Mouse (Mus musculus): ENCODE measurements around the gene 1700017N19Rik.
A peak's percentile ranks its signal among the peaks of the same experiment; 100 is the strongest.
"Not testable (repeated sequence)": the region's sequence is repeated elsewhere in the genome, so short reads cannot be mapped to it uniquely, and the experiment has no call there.

The 1700017N19Rik gene

DNA sequence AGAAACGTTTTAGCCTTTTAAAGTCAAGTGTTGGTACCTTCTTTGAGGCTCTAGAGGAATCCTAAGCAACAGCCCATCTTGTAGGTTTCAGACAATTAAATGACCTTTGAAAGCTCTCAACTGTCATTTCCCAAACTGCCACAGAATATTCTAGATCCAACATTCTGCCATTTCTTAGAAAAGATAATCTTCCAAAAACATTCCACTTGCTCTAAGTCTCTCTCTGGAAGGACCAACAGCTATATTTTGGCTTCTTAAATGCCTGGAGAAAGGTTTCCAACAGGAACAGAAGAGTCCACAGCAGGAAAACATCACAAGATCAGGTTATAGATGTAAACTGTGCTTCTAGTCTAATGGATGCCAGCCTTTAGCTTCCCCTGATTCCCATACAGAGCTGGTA is at the start of gene 1700017N19Rik, which contains the start of gene 4930430F08Rik:
1700017N19Rik (plus strand) TSS at position 162 of the 400 bp plus-strand sequence.
4930430F08Rik (minus strand) TSS at position 101 of the 400 bp plus-strand sequence.
- DNase-seq (ENCODE audit: low read depth, low spot score), result no peak

DNA sequence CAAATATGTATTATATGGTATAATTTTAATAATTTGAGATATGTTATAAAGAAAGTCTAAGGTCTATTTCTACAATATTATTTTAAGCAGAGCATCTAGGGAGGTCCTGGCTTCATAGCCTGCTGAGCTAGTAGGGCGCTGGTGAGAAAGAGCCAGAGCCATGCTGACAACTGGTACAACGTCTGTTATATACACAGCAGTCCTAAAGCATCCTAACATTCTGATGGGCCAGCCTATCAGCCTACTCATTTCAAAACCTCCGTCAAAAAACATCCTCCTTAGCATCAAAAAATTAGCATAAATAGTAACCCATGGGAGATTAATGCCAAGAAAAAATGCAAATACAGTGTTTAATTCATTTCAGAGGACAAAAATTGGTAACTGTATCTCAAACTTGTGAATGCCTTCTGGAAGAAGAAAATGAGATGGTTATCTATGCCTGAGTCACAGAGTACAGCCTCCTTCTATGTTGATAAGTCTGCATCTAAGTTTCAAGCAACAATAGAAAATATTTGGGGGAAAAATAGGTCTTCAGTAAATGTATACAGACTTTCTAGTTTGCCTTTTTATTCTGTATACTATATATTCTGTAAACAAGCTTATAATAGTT is 33.6 kb upstream of the 1700017N19Rik start:
- no peak for DNase-seq (ENCODE audit: low read depth, low spot score)

DNA sequence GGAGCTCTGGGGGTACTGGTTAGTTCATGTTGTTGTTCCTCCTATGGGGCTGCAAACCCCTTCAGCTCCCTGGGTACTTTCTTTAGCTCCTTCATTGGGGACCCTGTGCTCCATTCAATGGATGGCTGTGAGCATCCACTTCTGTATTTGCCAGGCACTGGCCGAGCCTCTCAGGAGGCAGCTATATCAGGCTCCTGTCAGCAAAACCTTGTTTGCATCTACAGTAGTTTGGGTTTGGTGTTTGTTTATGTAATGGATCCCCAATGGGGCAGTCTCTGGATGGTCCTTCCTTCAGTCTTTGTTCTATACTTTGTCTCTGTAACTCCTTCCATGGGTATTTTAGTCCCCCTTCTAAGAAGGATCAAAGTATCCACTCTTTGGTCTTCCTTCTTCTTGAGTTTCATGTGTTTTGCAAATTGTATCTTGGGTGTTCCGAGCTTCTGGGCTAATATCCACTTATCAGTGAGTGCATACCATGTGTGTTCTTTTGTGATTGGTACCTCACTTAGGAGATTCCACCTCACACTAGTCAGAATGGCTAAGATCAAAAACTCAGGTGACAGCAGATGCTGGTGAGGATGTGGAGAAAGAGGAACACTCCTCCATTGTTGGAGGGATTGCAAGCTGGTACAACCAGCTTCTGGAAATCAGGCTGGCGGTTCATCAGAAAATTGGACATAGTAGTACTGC is 29.9 kb upstream of the 1700017N19Rik start:
- not testable (repeated sequence) for DNase-seq (ENCODE audit: low read depth, low spot score)

DNA sequence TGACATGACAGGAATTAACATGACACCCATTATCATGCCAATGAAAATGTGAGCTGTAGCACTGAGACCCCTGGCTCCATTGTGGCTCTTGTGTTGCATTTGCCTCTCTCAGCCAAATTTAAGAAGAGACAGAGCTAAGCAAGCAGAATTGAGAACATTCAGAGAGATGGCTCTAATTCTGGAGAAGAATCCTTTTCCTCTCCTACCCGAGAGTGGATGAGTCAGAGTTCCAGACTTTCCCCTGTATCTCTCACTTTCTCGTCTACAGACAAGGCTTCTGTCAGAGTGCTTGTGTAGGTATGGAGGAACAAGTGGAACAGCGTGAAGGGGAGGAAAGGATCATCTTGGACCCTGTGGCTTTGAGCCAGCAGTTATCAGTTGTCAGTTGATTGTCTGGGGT is 26.2 kb upstream of the 1700017N19Rik start:
- no peak for DNase-seq (ENCODE audit: low read depth, low spot score)

DNA sequence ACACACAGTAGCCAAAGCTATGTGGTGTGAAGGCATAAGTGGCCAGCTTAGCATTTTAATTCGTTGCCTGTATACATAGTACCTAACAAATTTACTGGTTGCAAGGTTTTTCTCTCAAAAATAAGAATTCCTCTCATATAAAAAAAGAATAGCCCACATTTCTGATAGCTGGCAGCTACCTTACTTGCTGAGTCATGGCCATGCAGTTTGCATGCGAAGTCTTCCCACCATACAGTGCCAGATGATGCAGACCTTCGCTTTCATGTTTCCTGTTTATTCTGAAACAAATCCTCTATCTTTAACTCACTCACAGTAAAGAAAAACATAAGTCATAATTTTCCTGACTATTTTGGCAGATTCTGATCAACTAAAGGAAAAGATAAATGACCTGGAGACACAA is 18.6 kb upstream of the 1700017N19Rik start:
- no peak for DNase-seq (ENCODE audit: low read depth, low spot score)

DNA sequence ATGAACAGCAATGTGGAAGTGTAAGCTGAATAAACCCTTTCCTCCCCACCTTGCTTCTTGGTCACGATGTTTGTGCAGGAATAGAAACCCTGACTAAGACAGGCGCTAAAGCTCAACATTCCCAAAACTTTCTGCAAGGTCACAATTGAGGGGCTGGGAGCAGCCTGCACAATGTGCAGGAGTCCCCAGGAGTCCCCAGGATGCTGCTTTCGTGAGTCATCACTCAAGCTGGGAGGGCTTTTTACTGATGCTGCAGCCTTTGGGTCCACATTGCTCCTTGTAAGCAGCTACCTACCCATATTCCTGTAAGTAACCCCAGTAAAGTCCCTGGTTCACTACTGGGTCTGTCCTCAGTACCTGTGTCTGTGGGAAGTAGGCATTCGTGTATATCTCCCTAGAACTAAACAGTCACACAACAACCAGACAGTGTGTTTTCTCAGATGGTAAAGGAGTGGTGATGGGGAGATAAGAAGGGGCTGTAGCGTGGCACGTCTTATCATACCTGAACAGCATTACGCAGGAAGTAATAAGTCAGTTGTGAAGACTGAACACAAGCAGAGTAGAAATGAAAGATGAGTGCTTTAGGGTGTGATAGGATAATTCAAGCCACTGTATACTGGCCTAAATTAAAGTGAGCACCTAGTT is 15.7 kb upstream of the 1700017N19Rik start:
- no peak for DNase-seq (ENCODE audit: low read depth, low spot score)

DNA sequence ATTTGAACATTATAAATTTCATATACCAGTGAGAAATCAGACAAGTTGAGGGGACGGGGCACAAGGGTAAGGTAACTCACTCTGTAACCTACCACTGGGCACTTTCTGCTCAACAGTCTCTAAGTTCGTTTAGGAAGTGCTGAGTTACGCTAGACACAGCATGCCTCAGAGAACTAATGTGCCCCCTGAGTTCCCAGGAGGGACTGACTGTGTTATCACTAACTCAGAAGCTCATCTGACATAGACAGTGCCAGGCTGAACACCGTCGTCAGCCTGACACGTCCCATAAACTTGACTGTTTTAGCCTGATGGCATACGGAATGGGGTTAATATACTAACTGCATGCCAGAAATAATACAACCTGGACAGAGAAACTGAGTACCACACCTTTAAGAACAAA is 15.0 kb upstream of the 1700017N19Rik start:
- no peak for DNase-seq (ENCODE audit: low read depth, low spot score)

DNA sequence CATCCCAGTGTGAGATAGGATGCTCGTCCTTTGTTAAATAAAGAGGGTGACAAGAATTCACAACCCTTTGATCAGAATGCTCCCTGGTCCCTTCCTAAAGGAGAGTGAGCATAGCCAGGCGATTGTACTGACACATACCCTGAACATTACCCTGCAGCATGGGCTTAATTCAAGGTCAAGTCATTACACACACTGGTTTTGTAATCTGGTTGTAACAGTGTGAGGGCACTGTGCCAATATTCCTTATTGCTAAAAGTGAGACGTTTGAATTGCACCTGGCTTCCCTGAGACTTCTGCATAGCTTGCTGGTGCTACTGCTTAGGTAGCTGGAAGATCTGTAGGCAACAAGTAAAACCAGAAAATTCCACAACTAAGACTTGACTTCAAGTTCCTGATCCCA is 6.1 kb upstream of the 1700017N19Rik start:
- DNase-seq (ENCODE audit: low read depth, low spot score), result no peak

DNA sequence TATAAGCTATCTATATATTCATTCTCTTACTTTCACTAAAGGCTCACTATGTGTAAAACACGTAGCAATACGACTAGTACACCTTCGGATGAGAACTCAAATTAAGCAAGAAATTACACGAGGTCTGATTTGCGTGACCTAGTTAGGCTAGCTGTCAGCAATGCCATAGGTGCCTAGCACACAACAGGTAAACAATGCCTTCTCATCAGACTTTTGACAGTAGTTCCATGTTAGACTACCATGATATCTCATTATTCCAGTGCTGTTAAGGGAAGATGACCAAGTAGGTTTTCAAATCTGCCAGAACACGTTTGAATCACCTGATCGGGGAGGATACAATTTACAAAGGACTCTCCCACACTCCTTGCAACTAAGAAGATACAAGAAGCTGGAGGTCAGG is 1.8 kb upstream of the 1700017N19Rik start:
- DNase-seq (ENCODE audit: low read depth, low spot score), result no peak

DNA sequence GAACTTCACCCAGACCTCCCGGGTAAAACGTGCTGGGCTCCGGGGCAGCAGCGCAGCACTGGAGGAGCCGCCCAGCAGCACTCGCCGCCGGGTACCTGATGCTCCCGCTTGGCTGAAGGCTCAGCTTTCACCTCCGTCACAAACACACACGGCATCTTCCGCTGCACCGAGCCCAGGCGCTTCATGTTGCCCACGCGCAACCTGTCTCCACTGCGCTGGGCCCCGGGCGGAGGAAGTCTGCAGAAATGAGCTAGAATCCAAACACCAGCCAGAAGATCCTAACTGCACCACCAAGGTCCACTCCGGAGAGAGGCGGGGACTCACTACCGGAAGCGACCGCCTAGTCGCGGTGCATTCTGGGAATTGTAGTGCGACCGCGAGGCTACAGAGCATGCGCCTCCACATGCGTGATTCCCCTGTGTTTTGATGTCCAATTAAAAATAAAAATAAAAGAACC is 1.3 kb upstream of the 1700017N19Rik start:
- peak; percentile 75 for DNase-seq (ENCODE audit: low read depth, low spot score)

DNA sequence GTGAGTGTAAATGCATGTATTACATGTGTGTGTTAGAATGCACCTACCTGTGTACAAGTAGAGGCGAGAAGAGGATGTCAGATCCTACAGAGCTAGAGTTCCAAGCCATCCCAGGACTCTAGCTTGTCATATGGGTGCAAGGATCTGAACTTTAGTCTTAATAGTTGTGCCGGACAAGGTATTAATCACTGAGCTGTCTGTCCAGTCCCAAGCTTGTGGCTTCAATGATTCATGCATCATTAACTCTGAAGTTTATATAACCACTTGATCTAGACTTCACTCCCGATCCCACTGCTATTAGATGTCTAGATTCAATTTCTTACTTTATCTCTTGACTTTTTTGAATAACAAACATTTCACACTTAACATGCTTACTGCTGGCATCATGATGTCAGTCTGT is 8.1 kb downstream of the 1700017N19Rik start:
- no peak for DNase-seq (ENCODE audit: low read depth, low spot score)

DNA sequence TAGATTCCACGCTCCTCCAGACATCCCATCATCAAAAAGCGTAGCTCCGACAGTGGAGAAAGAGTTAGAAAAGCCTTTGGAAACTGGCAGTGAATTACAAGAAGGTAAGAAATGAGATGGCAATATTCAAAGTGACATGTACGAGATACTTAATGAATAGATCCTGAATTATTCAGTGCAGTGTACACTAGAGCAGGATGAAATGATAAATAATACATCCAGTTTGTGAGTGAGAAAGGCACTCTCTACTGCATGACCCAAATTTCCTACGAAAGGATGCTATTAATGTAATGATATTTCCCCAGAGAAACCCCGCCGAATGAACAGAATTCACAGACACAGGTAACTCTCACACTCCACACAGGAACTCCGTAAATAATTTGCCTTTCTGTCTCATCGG is 13.2 kb downstream of the 1700017N19Rik start:
- no peak for DNase-seq (ENCODE audit: low read depth, low spot score)

DNA sequence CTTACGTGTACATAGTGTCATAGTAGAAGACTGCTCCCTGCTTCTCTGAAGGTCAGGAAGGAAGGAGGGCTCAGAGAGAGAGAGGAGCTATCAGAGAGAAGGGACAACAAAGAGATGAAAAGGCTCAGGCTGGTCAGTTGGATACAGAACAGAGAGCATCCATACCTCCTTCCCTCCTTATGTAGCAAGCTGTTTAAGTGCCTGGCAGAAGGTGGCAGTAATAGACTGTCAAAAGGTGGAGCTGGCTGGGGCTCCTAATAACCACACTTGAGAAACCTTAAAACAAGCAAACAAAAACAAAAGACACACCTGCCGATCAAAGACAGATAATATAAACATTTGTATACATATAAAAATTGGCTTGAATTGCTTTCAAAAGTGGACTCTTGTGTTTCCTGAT is 14.0 kb downstream of the 1700017N19Rik start:
- DNase-seq (ENCODE audit: low read depth, low spot score), result no peak

DNA sequence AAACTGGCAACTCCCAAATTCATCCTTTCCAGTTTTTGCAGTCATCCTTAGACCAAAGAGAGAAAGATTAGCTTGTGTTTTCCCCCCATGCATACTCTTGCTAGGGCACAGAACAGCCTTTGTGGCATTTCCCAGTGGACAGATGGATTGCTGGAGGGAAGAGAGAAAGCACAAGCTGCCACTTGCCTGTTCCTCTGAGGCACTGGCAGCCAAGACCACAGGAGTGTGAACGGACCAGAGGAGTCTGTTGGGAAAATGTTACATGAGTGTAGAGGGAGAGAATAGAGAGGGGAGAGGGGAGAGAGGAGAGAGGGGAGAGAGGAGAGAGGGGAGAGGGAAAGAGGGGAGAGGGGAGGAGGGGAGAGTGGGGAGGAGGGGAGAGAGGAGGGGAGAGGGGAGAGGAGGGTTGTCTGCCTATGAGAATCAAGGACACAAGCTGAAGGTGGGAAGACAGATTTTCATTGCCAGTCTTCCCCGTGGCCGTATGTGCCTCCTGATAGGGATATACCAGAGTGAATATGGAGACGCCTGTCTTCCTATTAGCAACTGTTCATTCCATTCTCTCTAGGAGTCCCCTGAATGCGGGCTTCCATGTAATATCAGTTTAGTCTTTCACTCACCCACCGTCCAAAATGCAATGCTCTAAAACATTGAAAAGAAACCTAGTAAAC is 27.1 kb downstream of the 1700017N19Rik start:
- no peak for DNase-seq (ENCODE audit: low read depth, low spot score)

DNA sequence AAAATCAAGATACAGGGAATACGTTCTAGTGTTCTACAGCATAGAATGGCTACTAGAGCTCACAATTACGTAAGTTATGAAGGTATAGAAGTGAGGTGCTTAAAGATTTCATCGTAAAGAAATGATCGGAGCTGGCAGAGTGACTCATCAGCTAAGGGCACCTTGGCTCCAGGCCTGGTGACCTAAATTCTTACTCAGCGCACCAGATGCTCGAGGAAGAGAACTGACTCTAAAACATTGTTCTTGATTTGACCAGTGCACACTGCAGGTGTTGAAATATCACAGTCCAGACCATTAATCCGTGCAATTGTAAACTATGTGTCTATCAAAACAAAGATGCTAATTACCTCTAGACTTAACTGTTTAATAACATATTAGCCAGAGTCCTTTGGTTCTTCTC is 29.2 kb downstream of the 1700017N19Rik start:
- DNase-seq (ENCODE audit: low read depth, low spot score), result no peak

DNA sequence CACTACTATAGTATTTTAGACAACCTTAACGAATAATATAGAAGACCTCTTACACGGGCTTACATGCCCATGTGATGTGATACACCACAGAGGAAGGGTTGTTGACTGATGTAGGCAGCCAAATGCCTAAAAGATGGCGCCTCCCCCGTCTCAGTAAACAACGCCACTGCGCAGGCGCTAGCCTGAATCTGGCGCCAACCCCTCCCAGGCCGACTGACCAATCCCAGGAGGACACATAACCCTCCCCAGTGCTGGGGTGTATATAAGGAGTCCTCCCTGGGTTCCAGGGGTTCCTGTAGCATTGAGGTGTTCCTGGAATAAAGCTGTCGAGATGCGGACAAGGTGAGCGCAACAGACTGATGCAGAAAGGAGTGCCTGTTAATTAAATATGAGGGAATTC is 29.8 kb downstream of the 1700017N19Rik start:
- DNase-seq (ENCODE audit: low read depth, low spot score), result no peak

DNA sequence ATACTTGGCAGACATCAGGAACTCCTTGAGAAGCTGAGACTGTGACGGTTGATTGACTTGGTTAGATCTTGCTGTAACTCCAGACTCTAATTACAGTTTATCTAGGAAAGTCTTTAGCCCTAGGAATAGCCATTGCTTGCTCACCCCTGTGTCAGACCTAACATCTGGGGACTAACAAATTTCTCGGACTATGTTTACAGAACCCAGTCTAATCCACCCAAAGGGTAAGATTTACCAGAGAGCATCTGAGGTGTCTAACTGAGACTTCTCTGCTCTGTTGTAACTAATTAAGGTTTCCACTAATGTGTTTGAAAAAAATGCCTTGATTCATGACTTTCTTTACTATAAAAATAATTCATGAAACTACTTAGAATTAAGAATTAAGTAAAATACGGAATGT is 32.2 kb downstream of the 1700017N19Rik start:
- DNase-seq (ENCODE audit: low read depth, low spot score), result no peak

DNA sequence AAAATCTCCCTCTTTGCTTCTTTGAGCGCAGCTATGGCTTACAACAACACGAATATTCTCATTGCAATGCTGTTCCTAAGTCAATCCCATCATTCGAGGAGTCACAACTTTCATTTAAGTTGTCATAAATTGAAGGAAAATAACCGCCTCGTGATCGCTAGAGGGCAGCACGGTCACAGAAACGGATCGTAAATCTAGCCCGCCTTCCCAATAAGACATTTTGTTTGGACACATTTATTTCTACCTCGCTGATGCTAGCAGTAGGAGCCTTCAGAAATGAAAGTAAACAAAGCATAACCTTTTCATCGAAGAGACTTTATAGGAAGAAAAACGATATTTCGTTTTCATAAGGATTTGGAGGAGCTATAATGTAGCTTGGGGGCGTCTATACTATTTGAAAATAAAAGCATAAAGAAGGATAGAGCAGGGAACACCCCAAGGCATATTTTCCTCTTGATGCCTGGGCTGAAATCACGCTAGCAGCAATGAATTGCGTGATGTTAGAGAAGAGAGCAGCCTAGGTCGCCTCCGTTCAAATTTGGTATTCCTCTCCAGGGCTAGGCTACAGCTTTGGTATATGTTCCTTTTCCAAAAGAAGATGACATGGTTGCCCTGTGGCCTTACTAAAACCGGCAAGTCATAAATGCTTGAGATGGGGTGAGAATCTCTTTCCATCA is 39.6 kb downstream of the 1700017N19Rik start:
- peak; percentile 22 for DNase-seq (ENCODE audit: low read depth, low spot score)

DNA sequence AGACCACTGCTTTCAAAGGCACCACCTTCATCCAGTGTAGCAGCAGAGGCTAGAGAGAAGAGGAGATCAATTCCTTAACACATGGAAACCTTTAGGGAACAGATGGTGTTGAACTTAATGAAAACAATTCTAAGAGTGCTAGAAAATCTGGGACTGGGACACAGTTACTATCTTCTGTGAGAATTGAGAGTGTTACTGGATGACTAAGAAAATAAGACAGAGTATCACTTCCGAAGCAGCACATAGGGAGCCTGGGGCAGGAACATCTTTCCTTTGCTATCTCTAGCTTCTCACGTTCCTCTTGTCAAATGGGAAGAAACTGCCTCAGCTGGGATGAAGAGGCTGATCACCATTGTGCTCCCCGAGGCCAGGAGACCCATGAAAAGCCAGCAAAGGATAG is 52.6 kb downstream of the 1700017N19Rik start:
- no peak for DNase-seq (ENCODE audit: low read depth, low spot score)

DNA sequence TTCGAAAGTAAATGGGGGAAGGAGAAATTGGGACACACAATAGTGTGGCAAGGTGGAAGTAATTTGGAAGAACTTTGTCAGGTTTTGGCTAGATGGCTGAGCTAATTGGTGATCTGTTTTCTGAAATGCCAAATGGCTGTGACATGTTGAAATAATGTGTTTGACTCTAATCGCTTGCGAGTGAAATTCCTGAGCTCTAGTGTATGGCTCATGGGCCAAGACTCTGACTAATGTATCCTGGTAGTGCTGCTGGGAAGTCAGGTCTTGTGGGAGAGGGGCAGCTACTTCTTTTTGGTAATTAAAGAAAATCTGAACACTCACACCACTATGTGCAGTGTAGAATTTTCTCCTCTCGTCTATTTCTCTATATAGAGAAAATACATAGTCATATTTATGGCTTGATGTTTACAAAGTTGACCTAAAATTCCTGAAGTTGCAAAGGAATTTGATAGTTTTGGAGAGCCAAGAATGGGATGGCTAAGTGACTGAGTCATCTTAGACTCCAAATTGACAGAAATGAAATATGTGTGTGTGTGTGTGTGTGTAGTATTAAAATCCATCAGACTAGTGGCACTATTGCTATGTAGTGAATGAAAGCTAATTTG is 55.1 kb downstream of the 1700017N19Rik start:
- DNase-seq (ENCODE audit: low read depth, low spot score), result no peak

DNA sequence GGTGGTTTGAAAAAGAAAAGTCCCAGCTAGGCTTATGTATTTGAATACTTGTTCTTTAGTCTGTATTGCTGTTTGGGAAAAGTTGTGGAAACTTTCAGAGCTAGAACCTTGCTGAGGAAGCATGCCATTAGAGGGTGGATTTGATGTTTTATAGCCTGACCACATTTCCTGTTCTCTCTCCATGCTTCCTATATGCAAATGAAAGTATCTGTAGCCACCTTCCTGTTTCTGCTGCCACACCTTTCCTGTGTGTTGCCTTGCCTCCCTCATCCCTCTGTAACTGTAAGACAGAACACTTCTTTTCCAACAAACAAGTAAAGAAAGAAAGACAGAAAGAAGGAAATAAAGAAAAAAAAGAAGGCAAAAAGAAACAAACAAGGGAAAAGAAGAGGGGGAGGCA is 63.9 kb downstream of the 1700017N19Rik start:
- DNase-seq (ENCODE audit: low read depth, low spot score), result no peak
